Mouse (Mus musculus): ENCODE measurements around the gene Rngtt. TPM values are rescaled to one million over a fixed set of nuclear protein-coding genes. Genes with fewer than 3 reads are reported as not detected.

Gene Rngtt
- total RNA-seq, 1 experiment, result 23.5 TPM

DNA sequence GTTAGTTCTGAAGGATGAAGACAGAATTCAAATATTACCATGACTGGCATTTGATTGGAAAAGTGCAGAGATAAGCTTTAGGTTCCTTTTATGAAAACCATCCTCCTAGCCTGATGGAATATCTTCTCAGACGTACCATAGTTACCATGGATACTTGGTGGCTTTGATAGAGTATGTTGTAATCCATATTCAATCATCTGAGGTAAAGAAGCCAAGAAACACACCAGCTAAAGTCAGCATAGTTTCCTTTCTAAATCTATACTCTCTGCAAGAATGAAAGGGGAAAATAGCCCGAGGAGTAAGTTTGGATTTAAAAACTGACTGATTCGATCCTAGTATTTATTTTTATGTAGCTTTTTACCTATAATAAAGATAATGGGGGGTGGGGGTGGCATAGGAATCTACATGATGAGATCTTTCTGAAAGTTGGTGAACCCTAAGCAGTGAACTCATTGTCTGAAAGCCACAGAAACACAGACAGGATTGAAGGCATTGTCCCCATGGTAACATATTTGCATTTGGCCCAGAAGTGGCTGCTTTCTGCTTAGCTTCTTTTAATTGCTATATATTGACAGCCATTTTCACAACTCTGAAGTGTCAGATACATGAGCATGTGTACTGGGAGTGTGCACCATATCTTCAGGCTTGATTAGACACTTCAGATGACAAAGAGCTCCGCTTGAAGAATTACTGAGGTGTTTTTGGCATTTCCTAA lies 188.2 kb downstream of the Rngtt start:
- H3K36me3 ChIP-seq (ENCODE audit: control insufficient read depth, insufficient read depth, low read length, poor library complexity, severe bottlenecking), result peaks cover 11% of the 10 kb centered on the region; the same call in 1 of the 2 replicates
- H3K9ac ChIP-seq (ENCODE audit: insufficient read depth, low read depth, low read length, poor library complexity, severe bottlenecking), result no peak overlapping the region
- H3K9me3 ChIP-seq (ENCODE audit: control insufficient read depth, insufficient read depth, low read depth, low read length), result no peaks in the 10 kb centered on the region
- in situ Hi-C loops (cut with MboI; ENCODE audit: low sequenced_read_pairs in 2 of 2, unreplicated experiment in 2 of 2), result no loop called here
- peaks cover 0 to 2% of the 10 kb centered on the region in 2 experiments; a peak in 1 of 4 replicates for H3K4me1 ChIP-seq (ENCODE audit: control insufficient read depth in 2 of 2, insufficient read depth in 2 of 2, low read length in 2 of 2, poor library complexity in 1 of 2)
- TF ChIP-seq ZC3H11A (IDR thresholded peaks at IDR 0.05; ENCODE audit: borderline replicate concordance, low read depth, low read length) (no peak), MAFK (IDR thresholded peaks at IDR 0.05; ENCODE audit: insufficient read depth, low read depth, low read length) (no peak), ZNF384 (IDR thresholded peaks at IDR 0.05; ENCODE audit: low read depth, low read length) (no peak), CHD2 (IDR thresholded peaks at IDR 0.05; ENCODE audit: low read depth, low read length) (no peak)
- no peak overlapping the region for H3K4me3 ChIP-seq (ENCODE audit: insufficient read depth in 1 of 2, low read depth in 1 of 2, low read length in 2 of 2, poor library complexity in 1 of 2, severe bottlenecking in 1 of 2)
- no peak for DNase-seq (ENCODE audit: low read depth, low spot score)
- no peak overlapping the region for H3K27ac ChIP-seq (ENCODE audit: insufficient read depth, low read depth, low read length, poor library complexity, severe bottlenecking)

DNA sequence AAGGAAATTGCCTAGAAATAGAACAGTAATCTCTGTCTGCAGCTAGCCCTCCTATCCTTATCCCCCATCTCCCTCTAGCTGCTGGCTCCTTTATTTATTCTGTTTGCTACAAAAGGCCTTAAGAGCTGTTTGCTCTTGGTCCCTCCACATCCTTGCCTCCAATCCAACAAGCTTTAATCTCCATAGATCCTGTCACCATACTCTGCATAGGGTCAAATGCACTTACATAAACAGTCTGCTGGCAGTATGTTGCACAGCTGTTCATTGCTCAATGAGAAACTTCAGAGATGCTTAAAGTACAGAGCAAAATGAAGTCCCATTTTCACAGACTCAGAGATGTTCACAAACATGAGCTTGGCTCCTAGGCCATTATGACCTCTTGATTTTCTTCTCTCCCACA lies 196.5 kb downstream of the Rngtt start:
- in situ Hi-C loops (cut with MboI; ENCODE audit: low sequenced_read_pairs in 2 of 2, unreplicated experiment in 2 of 2), result no loop called here
- Histone ChIP-seq H3K36me3 (ENCODE audit: control insufficient read depth, insufficient read depth, low read length, poor library complexity, severe bottlenecking) (peaks cover 3% of the 10 kb centered on the region; the same call in 1 of the 2 replicates), H3K4me3 (ENCODE audit: insufficient read depth in 1 of 2, low read depth in 1 of 2, low read length in 2 of 2, poor library complexity in 1 of 2, severe bottlenecking in 1 of 2) (no peak overlapping the region), H3K9ac (ENCODE audit: insufficient read depth, low read depth, low read length, poor library complexity, severe bottlenecking) (no peak overlapping the region), H3K4me1 (ENCODE audit: control insufficient read depth in 2 of 2, insufficient read depth in 2 of 2, low read length in 2 of 2, poor library complexity in 1 of 2) (no peaks in the 10 kb centered on the region), H3K9me3 (ENCODE audit: control insufficient read depth, insufficient read depth, low read depth, low read length) (no peaks in the 10 kb centered on the region), H3K27ac (ENCODE audit: insufficient read depth, low read depth, low read length, poor library complexity, severe bottlenecking) (no peak overlapping the region)
- no peak for TF ChIP-seq ZC3H11A (IDR thresholded peaks at IDR 0.05; ENCODE audit: borderline replicate concordance, low read depth, low read length)
- no peak for TF ChIP-seq CHD2 (IDR thresholded peaks at IDR 0.05; ENCODE audit: low read depth, low read length)
- no peak for TF ChIP-seq MAFK (IDR thresholded peaks at IDR 0.05; ENCODE audit: insufficient read depth, low read depth, low read length)
- no peak for TF ChIP-seq ZNF384 (IDR thresholded peaks at IDR 0.05; ENCODE audit: low read depth, low read length)
- no peak for TF ChIP-seq HCFC1 (IDR thresholded peaks at IDR 0.05; ENCODE audit: borderline replicate concordance, insufficient read depth, low read length)
- DNase-seq (ENCODE audit: low read depth, low spot score), result no peak

DNA sequence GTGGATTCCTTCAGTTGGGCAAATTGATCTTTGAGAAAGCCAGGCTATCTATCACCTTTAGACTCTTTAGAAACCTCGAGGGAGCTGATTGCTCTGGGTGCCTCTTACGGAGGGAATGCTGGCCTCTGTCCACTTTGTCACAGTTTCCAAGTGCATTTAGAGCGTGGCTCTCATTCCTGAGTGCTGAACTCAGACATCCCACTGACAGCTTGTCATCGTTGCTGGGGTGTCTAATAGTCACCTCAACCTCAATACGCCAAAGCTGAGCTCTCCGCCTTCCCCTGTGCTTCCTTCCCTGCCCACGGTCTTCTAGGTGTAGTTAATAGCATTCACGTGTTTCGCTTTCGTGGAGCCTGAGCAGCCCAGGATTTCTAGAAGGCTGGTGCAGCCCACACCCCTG lies 200.4 kb downstream of the Rngtt start:
- Histone ChIP-seq H3K4me1 (ENCODE audit: control insufficient read depth in 2 of 2, insufficient read depth in 2 of 2, low read length in 2 of 2, poor library complexity in 1 of 2) (peaks cover 2 to 12% of the 10 kb centered on the region in 2 experiments; a peak in 3 of 4 replicates), H3K27ac (ENCODE audit: insufficient read depth, low read depth, low read length, poor library complexity, severe bottlenecking) (no peak overlapping the region), H3K9me3 (ENCODE audit: control insufficient read depth, insufficient read depth, low read depth, low read length) (no peaks in the 10 kb centered on the region), H3K4me3 (ENCODE audit: insufficient read depth in 1 of 2, low read depth in 1 of 2, low read length in 2 of 2, poor library complexity in 1 of 2, severe bottlenecking in 1 of 2) (no peak overlapping the region), H3K36me3 (ENCODE audit: control insufficient read depth, insufficient read depth, low read length, poor library complexity, severe bottlenecking) (no peaks in the 10 kb centered on the region), H3K9ac (ENCODE audit: insufficient read depth, low read depth, low read length, poor library complexity, severe bottlenecking) (no peak overlapping the region)
- DNase-seq (ENCODE audit: low read depth, low spot score), result no peak
- in situ Hi-C loops (cut with MboI; ENCODE audit: low sequenced_read_pairs in 2 of 2, unreplicated experiment in 2 of 2), result no loop called here
- TF ChIP-seq ZNF384 (IDR thresholded peaks at IDR 0.05; ENCODE audit: low read depth, low read length), result no peak
- no peak for TF ChIP-seq CHD2 (IDR thresholded peaks at IDR 0.05; ENCODE audit: low read depth, low read length)
- no peak for TF ChIP-seq MAFK (IDR thresholded peaks at IDR 0.05; ENCODE audit: insufficient read depth, low read depth, low read length)
- TF ChIP-seq ZC3H11A (IDR thresholded peaks at IDR 0.05; ENCODE audit: borderline replicate concordance, low read depth, low read length), result no peak
- TF ChIP-seq HCFC1 (IDR thresholded peaks at IDR 0.05; ENCODE audit: borderline replicate concordance, insufficient read depth, low read length), result no peak

DNA sequence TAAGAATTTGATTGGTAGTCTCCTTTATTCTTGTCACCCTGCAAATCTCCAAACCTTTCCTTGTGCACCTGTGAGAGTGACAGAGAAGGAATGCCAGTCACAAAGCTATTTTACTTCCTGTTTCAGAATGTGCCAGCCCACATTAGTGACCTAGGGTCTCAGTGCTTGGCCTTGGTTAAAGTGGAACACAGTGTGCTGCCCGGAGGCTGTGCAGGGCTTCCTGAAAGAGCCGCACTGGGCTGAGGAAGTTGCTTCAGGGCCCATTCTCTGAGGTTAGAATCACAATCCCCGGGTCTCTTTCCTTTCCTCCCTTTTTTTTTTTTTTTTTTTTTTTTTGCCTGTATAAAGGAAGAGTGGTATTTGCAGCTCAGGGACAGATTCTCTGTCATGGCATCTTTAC lies 203.3 kb downstream of the Rngtt start:
- Histone ChIP-seq H3K4me3 (ENCODE audit: insufficient read depth in 1 of 2, low read depth in 1 of 2, low read length in 2 of 2, poor library complexity in 1 of 2, severe bottlenecking in 1 of 2) (no peak overlapping the region), H3K9ac (ENCODE audit: insufficient read depth, low read depth, low read length, poor library complexity, severe bottlenecking) (no peak overlapping the region), H3K9me3 (ENCODE audit: control insufficient read depth, insufficient read depth, low read depth, low read length) (no peaks in the 10 kb centered on the region), H3K4me1 (ENCODE audit: control insufficient read depth in 2 of 2, insufficient read depth in 2 of 2, low read length in 2 of 2, poor library complexity in 1 of 2) (peaks cover 2 to 15% of the 10 kb centered on the region in 2 experiments; a peak in 3 of 4 replicates), H3K36me3 (ENCODE audit: control insufficient read depth, insufficient read depth, low read length, poor library complexity, severe bottlenecking) (no peaks in the 10 kb centered on the region), H3K27ac (ENCODE audit: insufficient read depth, low read depth, low read length, poor library complexity, severe bottlenecking) (no peak overlapping the region)
- TF ChIP-seq ZNF384 (IDR thresholded peaks at IDR 0.05; ENCODE audit: low read depth, low read length) (0 out of 2 replicates have a peak, but pooled peaks have one; percentile 34), HCFC1 (IDR thresholded peaks at IDR 0.05; ENCODE audit: borderline replicate concordance, insufficient read depth, low read length) (no peak)
- no peak for DNase-seq (ENCODE audit: low read depth, low spot score)
- in situ Hi-C loops (cut with MboI; ENCODE audit: low sequenced_read_pairs in 2 of 2, unreplicated experiment in 2 of 2), result no loop called here
